Mouse (Mus musculus) embryonic facial prominence, embryonic 15.5 days (tissue): ENCODE measurements at regions not wholly inside any gene's neighbourhood (a gene's known extent, or its start where the extent isn't known, plus 50 kb on each side); places are given as distances from the start of the nearest gene placed in this dataset.
A peak's percentile ranks its signal among the peaks of the same experiment; 100 is the strongest.

Experiments used
- ATAC-seq: fragments of 200-750 bp; cut with Nextera tagmentation; 2 replicates; pipeline ENCODE4 v1.8.0; 2017; ENCODE audit warnings: low read depth, moderate TSS enrichment; ENCODE audit not compliant: insufficient number of reproducible peaks, low FRiP score, low TSS enrichment
- H3K27ac ChIP-seq: fragments of 300-500 bp; sonication (generic); replicated peaks from 2 replicates; pipeline ENCODE4 v1.5.1; 2015; ENCODE audit warnings: mild to moderate bottlenecking, inconsistent platforms
- H3K27me3 ChIP-seq: fragments of 300-500 bp; sonication (generic); 2 replicates; pipeline ENCODE4 v1.6.1; 2015; ENCODE audit warnings: inconsistent platforms
- H3K36me3 ChIP-seq: fragments of 300-500 bp; sonication (generic); 2 replicates; pipeline ENCODE4 v1.6.1; 2015; ENCODE audit warnings: mild to moderate bottlenecking, inconsistent platforms
- H3K4me1 ChIP-seq: fragments of 300-500 bp; sonication (generic); 2 replicates; pipeline ENCODE4 v1.6.1; 2015; ENCODE audit warnings: inconsistent platforms
- H3K4me2 ChIP-seq: fragments of 300-500 bp; sonication (generic); replicated peaks from 2 replicates; pipeline ENCODE4 v1.6.1; 2015; ENCODE audit warnings: mild to moderate bottlenecking, inconsistent platforms
- H3K4me3 ChIP-seq: fragments of 300-500 bp; sonication (generic); replicated peaks from 2 replicates; pipeline ENCODE4 v1.5.1; 2015; ENCODE audit warnings: mild to moderate bottlenecking, inconsistent platforms
- H3K9ac ChIP-seq: fragments of 300-500 bp; sonication (generic); 2 replicates; pipeline ENCODE4 v1.6.1; 2015; ENCODE audit warnings: inconsistent platforms
- H3K9me3 ChIP-seq: fragments of 300-500 bp; sonication (generic); replicated peaks from 2 replicates; pipeline ENCODE4 v1.6.1; 2016; ENCODE audit warnings: inconsistent platforms
- WGBS: fragments of 180-500 bp; shearing (Covaris S2); methylation state at CpG from one replicate; pipeline ENCODE4 v1.1.7; 2015; 5-methylcytosine and 5-hydroxymethylcytosine counted together

GRCm38 (mm10) chr9:67137681-67138080 lies 88.5 kb upstream of the Tpm1 start:
- H3K36me3 ChIP-seq, result no peaks in the 10 kb centered on the region
- H3K4me2 ChIP-seq, result no peak overlapping the region
- WGBS, result 36% methylated on average over 5 of the region's 5 CpGs
- no peak overlapping the region for H3K9ac ChIP-seq
- no peaks in the 10 kb centered on the region for H3K9me3 ChIP-seq
- no peak for ATAC-seq
- H3K4me3 ChIP-seq, result no peak overlapping the region
- H3K27ac ChIP-seq, result peak overlapping the region; percentile 66; the same call in 1 of the 2 replicates
- peaks cover 25% of the 10 kb centered on the region for H3K4me1 ChIP-seq
- H3K27me3 ChIP-seq, result no peaks in the 10 kb centered on the region

- Histone ChIP-seq H3K4me2 (no peak overlapping the region), H3K4me3 (no peak overlapping the region), H3K27ac (peak overlapping the region; percentile 66; the same call in 1 of the 2 replicates), H3K9me3 (no peaks in the 10 kb centered on the region), H3K9ac (no peak overlapping the region), H3K36me3 (no peaks in the 10 kb centered on the region), H3K4me1 (peaks cover 25% of the 10 kb centered on the region), H3K27me3 (no peaks in the 10 kb centered on the region)
- WGBS, result 26% methylated on average over 4 of the region's 4 CpGs
- peak; percentile 75; the same call in 1 of the 2 replicates for ATAC-seq
Observed at GRCm38 (mm10) chr9:67137141-67137540, 87.9 kb upstream of the Tpm1 start.

- Histone ChIP-seq H3K27ac (no peak overlapping the region), H3K27me3 (no peaks in the 10 kb centered on the region)
- WGBS, result 43% methylated on average over 6 of the region's 6 CpGs
Observed at GRCm38 (mm10) chr9:67136166-67136565, 87.0 kb upstream of the Tpm1 start.

GRCm38 (mm10) chr9:67134378-67134777 lies 85.2 kb upstream of the Tpm1 start:
- peaks cover 31% of the 10 kb centered on the region for H3K4me1 ChIP-seq
- H3K4me2 ChIP-seq, result no peak overlapping the region
- H3K36me3 ChIP-seq, result no peaks in the 10 kb centered on the region
- no peaks in the 10 kb centered on the region for H3K9me3 ChIP-seq
- no peak overlapping the region for H3K4me3 ChIP-seq
- no peak overlapping the region for H3K9ac ChIP-seq
- no peak overlapping the region for H3K27ac ChIP-seq
- no peaks in the 10 kb centered on the region for H3K27me3 ChIP-seq
- WGBS, result 75% methylated on average over 6 of the region's 6 CpGs
- ATAC-seq, result no peak

More at GRCm38 (mm10) chr9:67136166-67136565, 87.0 kb upstream of the Tpm1 start:
- H3K4me3 ChIP-seq, result no peak overlapping the region
- H3K36me3 ChIP-seq, result no peaks in the 10 kb centered on the region
- no peak overlapping the region for H3K9ac ChIP-seq
- H3K9me3 ChIP-seq, result no peaks in the 10 kb centered on the region
- peaks cover 31% of the 10 kb centered on the region for H3K4me1 ChIP-seq
- H3K4me2 ChIP-seq, result no peak overlapping the region
- no peak for ATAC-seq

- ATAC-seq, result no peak
Observed at GRCm38 (mm10) chr9:67132370-67132769, 83.2 kb upstream of the Tpm1 start.

GRCm38 (mm10) chr9:67130730-67131440 lies 81.7 kb upstream of the Tpm1 start:
- Histone ChIP-seq H3K4me1 (peaks cover 12% of the 10 kb centered on the region), H3K9me3 (no peaks in the 10 kb centered on the region), H3K4me2 (no peak overlapping the region), H3K36me3 (no peaks in the 10 kb centered on the region), H3K27me3 (no peaks in the 10 kb centered on the region), H3K4me3 (no peak overlapping the region), H3K9ac (no peak overlapping the region), H3K27ac (no peak overlapping the region; the same call in 1 of the 2 replicates)
- WGBS, result 62% methylated on average over 8 of the region's 8 CpGs
- no peak; the same call in 1 of the 2 replicates for ATAC-seq

More at GRCm38 (mm10) chr9:67132370-67132769, 83.2 kb upstream of the Tpm1 start:
- H3K4me1 ChIP-seq, result peaks cover 24% of the 10 kb centered on the region
- H3K4me2 ChIP-seq, result no peak overlapping the region
- no peak overlapping the region for H3K4me3 ChIP-seq
- H3K27me3 ChIP-seq, result no peaks in the 10 kb centered on the region
- 65% methylated on average over 5 of the region's 5 CpGs for WGBS
- no peaks in the 10 kb centered on the region for H3K36me3 ChIP-seq
- no peak overlapping the region for H3K27ac ChIP-seq
- no peak overlapping the region for H3K9ac ChIP-seq
- H3K9me3 ChIP-seq, result no peaks in the 10 kb centered on the region

- Histone ChIP-seq H3K27me3 (no peaks in the 10 kb centered on the region), H3K4me1 (peaks cover 12% of the 10 kb centered on the region), H3K9me3 (no peaks in the 10 kb centered on the region), H3K4me3 (no peak overlapping the region), H3K9ac (no peak overlapping the region), H3K36me3 (no peaks in the 10 kb centered on the region), H3K27ac (no peak overlapping the region), H3K4me2 (no peak overlapping the region)
- 82% methylated on average over 3 of the region's 3 CpGs for WGBS
- ATAC-seq, result no peak
Observed at GRCm38 (mm10) chr9:67129891-67130290, 80.7 kb upstream of the Tpm1 start.

GRCm38 (mm10) chr9:67129095-67129494 lies 79.9 kb upstream of the Tpm1 start:
- no peak for ATAC-seq
- WGBS, result 87% methylated on average over 3 of the region's 3 CpGs
- no peak overlapping the region for H3K9ac ChIP-seq

GRCm38 (mm10) chr9:67121691-67122090 lies 72.5 kb upstream of the Tpm1 start:
- 0 out of 2 replicates have a peak, but pooled peaks cover 17% of the 10 kb centered on the region for H3K4me1 ChIP-seq
- H3K9me3 ChIP-seq, result no peaks in the 10 kb centered on the region
- no peak overlapping the region for H3K4me2 ChIP-seq
- no peaks in the 10 kb centered on the region for H3K36me3 ChIP-seq
- H3K9ac ChIP-seq, result no peak overlapping the region
- H3K27me3 ChIP-seq, result no peaks in the 10 kb centered on the region
- no peak; the same call in 1 of the 2 replicates for ATAC-seq
- H3K27ac ChIP-seq, result peak overlapping the region; percentile 11; the same call in 1 of the 2 replicates
- WGBS, result 81% methylated on average over 7 of the region's 7 CpGs
- no peak overlapping the region for H3K4me3 ChIP-seq

More at GRCm38 (mm10) chr9:67129095-67129494, 79.9 kb upstream of the Tpm1 start:
- Histone ChIP-seq H3K36me3 (no peaks in the 10 kb centered on the region), H3K9me3 (no peaks in the 10 kb centered on the region), H3K27ac (no peak overlapping the region), H3K4me2 (no peak overlapping the region), H3K4me3 (no peak overlapping the region), H3K27me3 (no peaks in the 10 kb centered on the region), H3K4me1 (peaks cover 12% of the 10 kb centered on the region)

- H3K27ac ChIP-seq, result no peak overlapping the region
- H3K4me1 ChIP-seq, result peaks cover 31% of the 10 kb centered on the region
- no peak overlapping the region for H3K4me2 ChIP-seq
- no peaks in the 10 kb centered on the region for H3K9me3 ChIP-seq
- no peak overlapping the region for H3K9ac ChIP-seq
- no peaks in the 10 kb centered on the region for H3K27me3 ChIP-seq
- H3K4me3 ChIP-seq, result no peak overlapping the region
- WGBS, result 74% methylated on average over 6 of the region's 6 CpGs
- no peaks in the 10 kb centered on the region for H3K36me3 ChIP-seq
- ATAC-seq, result no peak
Observed at GRCm38 (mm10) chr9:67118880-67119644, 69.9 kb upstream of the Tpm1 start.

- H3K36me3 ChIP-seq, result no peaks in the 10 kb centered on the region
- H3K9me3 ChIP-seq, result no peaks in the 10 kb centered on the region
- no peak overlapping the region for H3K9ac ChIP-seq
- H3K4me1 ChIP-seq, result peaks cover 31% of the 10 kb centered on the region
- no peak overlapping the region for H3K4me2 ChIP-seq
- WGBS, result 92% methylated on average over 1 of the region's 1 CpGs
- ATAC-seq, result no peak
- H3K4me3 ChIP-seq, result no peak overlapping the region
- H3K27ac ChIP-seq, result no peak overlapping the region
- H3K27me3 ChIP-seq, result no peaks in the 10 kb centered on the region
Observed at GRCm38 (mm10) chr9:67118429-67118828, 69.2 kb upstream of the Tpm1 start.
